Mouse (Mus musculus) cortical plate, adult 2 months (tissue): ENCODE data around the gene Fosb.

ENCODE experiments used
- CTCF ChIP-seq: fragments of 200-500 bp; IDR thresholded peaks from 2 replicates; pipeline ENCODE4 v1.5.1; 2011; ENCODE audit warnings: mild to moderate bottlenecking, control low read depth, low read length; ENCODE audit not compliant: insufficient read depth; ENCODE audit errors: extremely low read depth
- POLR2A ChIP-seq: fragments of 200-500 bp; IDR thresholded peaks from 2 replicates; pipeline ENCODE4 v1.6.1; 2011; ENCODE audit warnings: mild to moderate bottlenecking, low read length, control low read depth; ENCODE audit not compliant: insufficient read depth; ENCODE audit errors: extremely low read depth

GRCm38 (mm10) chr7:19295503-19296185, 14.2 kb downstream of the Fosb start:
- TF ChIP-seq POLR2A (0 out of 2 replicates have a peak, but pooled peaks have one; percentile 20), CTCF (peak; percentile 82)
